Mouse (Mus musculus) kidney, postnatal 0 days (tissue): Measurements from ENCODE around the gene Gm21680. TPM values are rescaled to one million over a fixed set of nuclear protein-coding genes. Genes with fewer than 3 reads are reported as not detected.
"Not testable (repeated sequence)": the region's sequence is repeated elsewhere in the genome, so short reads cannot be mapped to it uniquely, and the experiment has no call there.

ENCODE experiments used
- ATAC-seq: fragments of 200-750 bp; cut with Nextera tagmentation; replicated peaks from 2 replicates; pipeline ENCODE4 v1.8.0; 2017; ENCODE audit warnings: low read depth, moderate number of reproducible peaks, moderate TSS enrichment, moderate library complexity; ENCODE audit not compliant: low FRiP score
- DNase-seq: peaks from one replicate; pipeline ENCODE4 v3.0.0-alpha.2; 2016; ENCODE audit warnings: low spot score
- H3K27ac ChIP-seq: fragments of 300-500 bp; sonication (generic); 2 replicates; pipeline ENCODE4 v1.5.1; 2014; ENCODE audit warnings: mild to moderate bottlenecking
- H3K27me3 ChIP-seq: fragments of 300-500 bp; sonication (generic); 2 replicates; pipeline ENCODE4 v1.6.1; 2014; ENCODE audit warnings: low read length, mixed read lengths; ENCODE audit not compliant: insufficient read depth
- H3K36me3 ChIP-seq: fragments of 300-500 bp; sonication (generic); 2 replicates; pipeline ENCODE4 v1.6.1; 2014; ENCODE audit warnings: low read length, mixed read lengths; ENCODE audit not compliant: insufficient read depth
- H3K4me1 ChIP-seq: fragments of 300-500 bp; sonication (generic); replicated peaks from 2 replicates; pipeline ENCODE4 v1.6.1; 2014; ENCODE audit warnings: antibody characterized with exemption, low read length, mixed read lengths; ENCODE audit not compliant: insufficient read depth
- H3K4me2 ChIP-seq: fragments of 300-500 bp; sonication (generic); 2 replicates; pipeline ENCODE4 v1.6.1; 2014; ENCODE audit warnings: mild to moderate bottlenecking, low read length, moderate library complexity, mixed read lengths
- H3K4me3 ChIP-seq: fragments of 300-500 bp; sonication (generic); replicated peaks from 2 replicates; pipeline ENCODE4 v1.5.1; 2014; ENCODE audit warnings: low read depth, low read length
- H3K9ac ChIP-seq: fragments of 300-500 bp; sonication (generic); 2 replicates; pipeline ENCODE4 v1.6.1; 2014; ENCODE audit warnings: low read depth, low read length
- H3K9me3 ChIP-seq: fragments of 300-500 bp; sonication (generic); replicated peaks from 2 replicates; pipeline ENCODE4 v1.6.1; 2016; ENCODE audit warnings: low read length, inconsistent platforms, mixed read lengths
- WGBS: fragments of 180-500 bp; shearing (Covaris S2); extraction: QIAGEN DNeasy Blood & Tissue Kit; methylation state at CpG from one replicate; pipeline ENCODE4 v1.1.7; 2014; 5-methylcytosine and 5-hydroxymethylcytosine counted together
- polyA plus RNA-seq: library from polyadenylated mRNA; unstranded; fragments of >200 nt; fragmentation: Nextera tagmentation; extraction: Ambion mirVana; gene quantifications from 2 replicates; pipeline ENCODE4 v1.2.1, GENCODE M21; 2015

Gm21680 gene
- polyA plus RNA-seq, result not detected in 2 replicates

GRCm38 (mm10) chr5:25972563-25972962 is at the start of gene Gm21680:
Gene Gm21680, minus strand, starts transcription at chr5:25972663.
- not testable (repeated sequence) for H3K36me3 ChIP-seq, H3K9ac ChIP-seq, H3K27ac ChIP-seq, H3K4me1 ChIP-seq, ATAC-seq, H3K4me3 ChIP-seq, H3K4me2 ChIP-seq, DNase-seq, H3K27me3 ChIP-seq, H3K9me3 ChIP-seq
- WGBS, result no CpG with 5 or more reads among the region's 2 CpGs

GRCm38 (mm10) chr5:26007697-26008096 is 35.2 kb upstream of the Gm21680 start:
- not testable (repeated sequence) for H3K27me3 ChIP-seq, H3K9me3 ChIP-seq, H3K4me3 ChIP-seq, H3K36me3 ChIP-seq, ATAC-seq, H3K4me2 ChIP-seq, DNase-seq, H3K27ac ChIP-seq, H3K4me1 ChIP-seq, H3K9ac ChIP-seq
- WGBS, result 70% methylated on average over 6 of the region's 7 CpGs

DNA sequence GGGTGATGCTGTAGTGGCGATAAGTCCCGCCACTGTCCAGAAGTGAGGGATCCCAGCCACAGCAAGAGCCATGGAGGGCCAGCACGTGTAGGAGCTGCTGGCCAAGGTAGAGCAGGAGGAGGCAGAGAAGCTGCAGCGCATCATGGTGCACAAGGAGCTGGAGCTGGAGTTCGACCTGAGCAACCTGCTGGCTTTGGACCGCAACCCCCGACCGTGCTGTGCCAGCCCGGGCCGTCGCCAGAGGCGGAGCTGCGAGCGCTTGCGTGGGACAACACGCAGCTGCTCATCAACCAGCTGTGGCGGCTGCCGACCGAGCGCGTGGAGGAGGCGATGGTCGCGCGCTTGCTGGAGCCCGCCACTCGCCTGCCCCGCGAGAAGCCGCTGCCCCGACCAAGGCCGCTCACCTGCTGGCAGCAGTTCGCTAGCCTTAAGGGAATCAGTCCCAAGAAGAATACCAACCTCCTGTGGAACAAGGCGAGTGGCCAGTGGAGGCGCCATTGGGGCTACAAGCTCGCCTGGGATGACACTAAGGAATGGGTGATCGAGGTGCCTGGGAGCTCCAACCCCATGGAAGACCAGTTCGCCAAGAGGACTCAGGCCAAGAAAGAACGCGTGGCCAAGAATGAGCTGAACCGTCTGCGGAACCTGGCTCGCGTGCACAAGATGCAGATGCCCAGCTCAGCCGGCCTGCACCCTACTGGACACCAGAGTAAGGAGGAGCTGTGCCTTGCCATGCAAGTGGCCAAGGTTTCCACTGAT is 34.7 kb upstream of the Gm21680 start:
- not testable (repeated sequence) for H3K36me3 ChIP-seq, H3K27me3 ChIP-seq, H3K9me3 ChIP-seq, H3K9ac ChIP-seq, H3K4me1 ChIP-seq, H3K27ac ChIP-seq
- DNase-seq, result peak; percentile 34
- H3K4me3 ChIP-seq, result peak overlapping the region; percentile 27
- ATAC-seq, result peak; percentile 84
- 23% methylated on average over 42 of the region's 45 CpGs for WGBS
- H3K4me2 ChIP-seq, result peak overlapping the region; percentile 51

- not testable (repeated sequence) for DNase-seq, H3K27me3 ChIP-seq, H3K27ac ChIP-seq, H3K4me3 ChIP-seq, H3K9me3 ChIP-seq, H3K4me1 ChIP-seq, H3K4me2 ChIP-seq, H3K9ac ChIP-seq, H3K36me3 ChIP-seq, ATAC-seq
- 100% methylated on average over 1 of the region's 2 CpGs for WGBS
Observed at GRCm38 (mm10) chr5:26004698-26005097, 32.2 kb upstream of the Gm21680 start, which contains the start of gene Gm1979. Gene Gm1979, minus strand, starts transcription at chr5:26004798.

- not testable (repeated sequence) for H3K9me3 ChIP-seq, H3K27ac ChIP-seq
Observed at GRCm38 (mm10) chr5:25988550-25988949, 16.1 kb upstream of the Gm21680 start, which contains the start of gene Gm21698. Gene Gm21698, minus strand, starts transcription at chr5:25988650.

GRCm38 (mm10) chr5:25957050-25957449 is 15.4 kb downstream of the Gm21680 start:
- not testable (repeated sequence) for H3K9me3 ChIP-seq, H3K27ac ChIP-seq, H3K27me3 ChIP-seq, H3K9ac ChIP-seq, H3K4me2 ChIP-seq, ATAC-seq, H3K36me3 ChIP-seq, H3K4me3 ChIP-seq, H3K4me1 ChIP-seq, DNase-seq
- 66% methylated on average over 16 of the region's 17 CpGs for WGBS

More at GRCm38 (mm10) chr5:25988550-25988949, 16.1 kb upstream of the Gm21680 start, which contains the start of gene Gm21698:
- not testable (repeated sequence) for ATAC-seq, H3K36me3 ChIP-seq, H3K4me1 ChIP-seq, H3K4me3 ChIP-seq, H3K27me3 ChIP-seq, H3K9ac ChIP-seq, DNase-seq, H3K4me2 ChIP-seq
- no CpG with 5 or more reads among the region's 3 CpGs for WGBS

DNA sequence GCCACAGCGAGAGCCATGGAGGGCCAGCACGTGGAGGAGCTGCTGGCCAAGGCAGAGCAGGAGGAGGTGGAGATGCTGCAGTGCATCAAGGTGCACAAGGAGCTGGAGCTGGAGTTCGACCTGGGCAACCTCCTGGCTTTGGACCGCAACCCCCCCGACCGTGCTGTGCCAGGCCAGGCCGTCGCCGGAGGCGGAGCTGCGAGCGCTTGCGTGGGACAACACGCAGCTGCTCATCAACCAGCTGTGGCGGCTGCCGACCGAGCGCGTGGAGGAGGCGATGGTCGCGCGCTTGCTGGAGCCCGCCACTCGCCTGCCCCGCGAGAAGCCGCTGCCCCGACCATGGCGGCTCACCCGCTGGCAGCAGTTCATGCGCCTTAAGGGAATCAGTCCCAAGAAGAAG is 15.9 kb downstream of the Gm21680 start:
- not testable (repeated sequence) for H3K9me3 ChIP-seq, DNase-seq, H3K4me1 ChIP-seq, H3K27ac ChIP-seq, H3K36me3 ChIP-seq, H3K4me3 ChIP-seq, H3K9ac ChIP-seq, H3K27me3 ChIP-seq
- peak; percentile 52; the same call in 1 of the 2 replicates for ATAC-seq
- H3K4me2 ChIP-seq, result peak overlapping the region; percentile 32
- 35% methylated on average over 30 of the region's 32 CpGs for WGBS

- H3K4me3 ChIP-seq, ATAC-seq, DNase-seq, H3K9ac ChIP-seq, H3K27ac ChIP-seq, H3K36me3 ChIP-seq, H3K9me3 ChIP-seq, H3K27me3 ChIP-seq, H3K4me1 ChIP-seq, H3K4me2 ChIP-seq: not testable (repeated sequence)
- 80% methylated on average over 2 of the region's 2 CpGs for WGBS
Observed at GRCm38 (mm10) chr5:25954317-25954716, 18.1 kb downstream of the Gm21680 start, which contains the start of gene Gm21671. Gene Gm21671, minus strand, starts transcription at chr5:25954417.

- 82% methylated on average over 2 of the region's 2 CpGs for WGBS
- H3K27ac ChIP-seq, DNase-seq: not testable (repeated sequence)
Observed at GRCm38 (mm10) chr5:25945391-25945790, 27.1 kb downstream of the Gm21680 start.

More at GRCm38 (mm10) chr5:25945391-25945790, 27.1 kb downstream of the Gm21680 start:
- ATAC-seq, H3K27me3 ChIP-seq, H3K36me3 ChIP-seq, H3K4me2 ChIP-seq, H3K9ac ChIP-seq, H3K9me3 ChIP-seq, H3K4me3 ChIP-seq, H3K4me1 ChIP-seq: not testable (repeated sequence)
